Mouse (Mus musculus): ENCODE measurements at regions not wholly inside any gene's neighbourhood (a gene's known extent, or its start where the extent isn't known, plus 50 kb on each side); places are given as distances from the start of the nearest gene placed in this dataset.
"Not testable (repeated sequence)": the region's sequence is repeated elsewhere in the genome, so short reads cannot be mapped to it uniquely, and the experiment has no call there.

- intact Hi-C loops (cut with DNase I), result no loop called here
Observed at GRCm38 (mm10) chr6:82143496-82143895, 102.7 kb downstream of the Eva1a start.

GRCm38 (mm10) chr6:82150051-82150450, 109.2 kb downstream of the Eva1a start:
- intact Hi-C loops (cut with DNase I), result no loop called here

GRCm38 (mm10) chr6:82170349-82171080, 129.7 kb downstream of the Eva1a start:
- intact Hi-C loops (cut with DNase I), result no loop called here

- intact Hi-C loops (cut with DNase I), result no loop called here
Observed at GRCm38 (mm10) chr6:82174943-82175342, 134.1 kb downstream of the Eva1a start.

GRCm38 (mm10) chr6:82200130-82200529, 159.3 kb downstream of the Eva1a start:
- intact Hi-C loops (cut with DNase I), result no loop called here

GRCm38 (mm10) chr6:82204821-82205566, 164.2 kb downstream of the Eva1a start:
- intact Hi-C loops (cut with DNase I), result no loop called here

GRCm38 (mm10) chr6:82237834-82238233, 164.3 kb upstream of the Tacr1 start:
- intact Hi-C loops (cut with DNase I), result no loop called here

- intact Hi-C loops (cut with DNase I), result no loop called here
Observed at GRCm38 (mm10) chr6:82240584-82241245, 161.4 kb upstream of the Tacr1 start.

- intact Hi-C loops (cut with DNase I), result not testable (repeated sequence)
Observed at GRCm38 (mm10) chr6:82247652-82248051, 154.5 kb upstream of the Tacr1 start.

- intact Hi-C loops (cut with DNase I), result no loop called here
Observed at GRCm38 (mm10) chr6:82284494-82284893, 117.6 kb upstream of the Tacr1 start.

- intact Hi-C loops (cut with DNase I), result no loop called here
Observed at GRCm38 (mm10) chr6:82285233-82285632, 116.9 kb upstream of the Tacr1 start.

GRCm38 (mm10) chr6:82293507-82293906, 108.6 kb upstream of the Tacr1 start:
- intact Hi-C loops (cut with DNase I), result loop anchor here (10.0 kb wide), 1 partner anchor 411 kb away; the partner anchor contains the start of gene Pole4

GRCm38 (mm10) chr6:82296673-82297328, 105.3 kb upstream of the Tacr1 start:
- intact Hi-C loops (cut with DNase I), result loop anchor here (10.0 kb wide), 1 partner anchor 408 kb away; the partner anchor contains the start of gene Pole4

GRCm38 (mm10) chr6:82302241-82302640, 99.9 kb upstream of the Tacr1 start:
- intact Hi-C loops (cut with DNase I), result not testable (repeated sequence)

GRCm38 (mm10) chr6:82313691-82314090, 88.4 kb upstream of the Tacr1 start:
- intact Hi-C loops (cut with DNase I), result no loop called here
